Mouse (Mus musculus): ENCODE data around the gene Cox4i2. TPM values are rescaled to one million over a fixed set of nuclear protein-coding genes. Genes with fewer than 3 reads are reported as not detected.
A peak's percentile ranks its signal among the peaks of the same experiment; 100 is the strongest.

Cox4i2 gene
- polyA plus RNA-seq, 1 experiment from 2014 or later = 51.4 TPM

DNA sequence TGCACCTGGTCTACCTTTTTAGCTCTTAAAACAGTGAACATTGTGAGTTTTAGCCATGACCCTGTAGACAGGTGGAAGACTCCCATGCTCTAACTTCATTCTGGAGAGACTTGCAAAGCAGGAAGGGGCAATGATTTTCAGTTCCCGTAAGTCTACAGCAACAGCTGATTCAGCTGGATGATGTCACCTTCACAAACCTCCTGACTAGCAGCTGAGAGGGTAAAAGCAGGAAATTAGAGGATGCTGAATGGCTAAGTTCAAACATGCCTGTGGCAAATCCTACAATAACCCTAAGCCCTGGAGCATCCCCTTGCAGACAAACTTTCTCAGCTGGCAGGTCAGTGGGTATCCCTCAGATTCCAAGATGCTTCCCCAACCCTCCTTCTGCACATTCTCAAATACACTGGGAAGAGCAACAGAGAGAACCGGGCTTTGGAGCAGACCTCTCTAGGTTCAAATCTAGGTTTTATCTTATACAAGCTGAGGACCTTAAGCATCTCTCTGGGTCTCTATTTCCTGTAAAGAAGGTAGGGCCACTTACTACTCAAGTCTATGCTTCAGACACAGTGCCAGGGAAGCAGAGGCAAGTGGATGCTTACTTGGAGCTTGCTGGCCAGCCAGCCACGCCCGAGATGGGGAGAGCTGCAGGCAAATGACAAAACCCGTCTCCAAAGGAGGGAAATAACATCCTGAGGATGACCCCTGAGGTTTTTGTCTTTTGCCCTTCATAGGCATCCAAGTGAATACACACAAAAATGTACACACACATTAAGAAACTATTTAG, 56.4 kb downstream of the Cox4i2 start:
- DNase-seq = no peak
- Histone ChIP-seq H3K9ac (no peak overlapping the region), H3K4me3 (ENCODE audit: low read depth, low read length) (no peak overlapping the region), H3K27ac (ENCODE audit: low read depth) (no peak overlapping the region), H3K9me3 (ENCODE audit: low read depth, low read length) (no peaks in the 10 kb centered on the region), H3K36me3 (ENCODE audit: insufficient read depth) (0 out of 2 replicates have a peak, but pooled peaks cover 4% of the 10 kb centered on the region), H3K4me2 (no peak overlapping the region), H3K27me3 (ENCODE audit: insufficient read depth, low read length) (no peaks in the 10 kb centered on the region), H3K4me1 (ENCODE audit: insufficient read depth) (0 out of 2 replicates have a peak, but pooled peaks cover 7% of the 10 kb centered on the region)
- no peak for ATAC-seq (ENCODE audit: insufficient read depth)
- no peak for TF ChIP-seq CTCF (IDR thresholded peaks at IDR 0.05; ENCODE audit: low read depth)
- WGBS = 82% methylated on average over 5 of the region's 5 CpGs

DNA sequence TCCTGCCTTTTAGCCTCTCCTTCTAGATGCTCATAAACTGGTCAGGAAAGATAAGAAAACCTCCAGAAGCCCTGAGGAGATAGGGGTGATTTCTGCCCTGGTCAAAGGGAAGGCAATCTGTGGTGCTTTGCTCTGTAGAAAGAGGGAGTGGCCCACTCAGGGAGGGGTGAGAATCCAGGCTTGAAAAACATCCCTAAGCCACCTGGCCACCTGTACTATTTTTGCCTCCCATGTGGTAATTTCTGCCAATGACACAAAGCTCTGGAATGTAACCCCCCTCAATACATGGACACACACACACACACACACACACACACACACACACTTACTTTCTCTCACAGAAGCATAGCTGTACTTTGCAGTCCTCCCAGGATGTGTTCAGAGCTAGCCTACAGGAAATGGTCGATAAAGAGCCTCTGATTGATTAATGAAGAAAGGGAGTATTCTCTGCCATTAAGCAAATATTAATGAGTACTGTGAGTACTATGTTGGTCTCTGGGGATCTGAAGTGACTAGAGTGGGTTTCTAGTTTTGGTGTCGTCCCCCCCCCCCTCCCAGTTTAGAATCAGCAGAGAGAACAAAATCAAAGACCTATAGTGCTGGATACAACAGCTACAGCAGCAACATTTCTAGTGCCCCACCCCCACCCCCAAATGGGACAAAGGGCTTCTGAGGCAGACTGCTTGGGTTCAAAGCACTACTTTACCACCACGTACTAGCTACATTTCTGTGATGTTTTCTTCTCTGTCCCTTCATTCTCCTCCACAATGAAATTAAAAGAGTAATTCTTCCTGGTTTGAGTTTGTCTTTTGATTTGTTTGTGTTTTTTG, 57.6 kb downstream of the Cox4i2 start:
- Histone ChIP-seq H3K36me3 (ENCODE audit: insufficient read depth) (0 out of 2 replicates have a peak, but pooled peaks cover 4% of the 10 kb centered on the region), H3K4me1 (ENCODE audit: insufficient read depth) (peaks cover 15% of the 10 kb centered on the region), H3K27ac (ENCODE audit: low read depth) (peak overlapping the region; percentile 52; the same call in 1 of the 2 replicates), H3K4me2 (no peak overlapping the region), H3K4me3 (ENCODE audit: low read depth, low read length) (no peak overlapping the region), H3K9ac (no peak overlapping the region), H3K27me3 (ENCODE audit: insufficient read depth, low read length) (no peaks in the 10 kb centered on the region), H3K9me3 (ENCODE audit: low read depth, low read length) (no peaks in the 10 kb centered on the region)
- no peak for TF ChIP-seq CTCF (IDR thresholded peaks at IDR 0.05; ENCODE audit: low read depth)
- WGBS = 30% methylated on average over 3 of the region's 3 CpGs
- ATAC-seq (ENCODE audit: insufficient read depth) (peak; percentile 35), DNase-seq (no peak)

DNA sequence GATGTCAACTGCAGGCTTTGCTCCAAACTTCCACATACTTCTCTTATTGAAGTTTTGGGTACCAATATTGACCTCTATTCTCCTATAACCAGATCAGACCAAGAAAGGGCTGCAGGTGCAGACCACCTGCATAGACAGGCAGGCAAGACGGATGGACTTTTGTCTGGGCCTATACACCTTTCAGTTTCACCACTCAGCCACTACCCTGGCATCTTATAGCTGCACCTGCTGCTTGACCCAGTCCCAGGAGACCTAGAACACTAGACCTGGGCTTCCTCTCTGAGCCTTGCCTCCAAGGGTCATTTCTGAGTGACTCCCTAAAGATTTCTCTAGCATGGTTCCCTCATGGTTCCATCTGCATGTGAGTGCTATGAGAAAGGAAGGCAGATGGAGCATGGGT, 59.3 kb downstream of the Cox4i2 start:
- H3K27me3 ChIP-seq (ENCODE audit: insufficient read depth, low read length) = no peaks in the 10 kb centered on the region
- peaks cover 29% of the 10 kb centered on the region for H3K4me1 ChIP-seq (ENCODE audit: insufficient read depth)
- no peak for TF ChIP-seq CTCF (IDR thresholded peaks at IDR 0.05; ENCODE audit: low read depth)
- H3K4me3 ChIP-seq (ENCODE audit: low read depth, low read length) = no peak overlapping the region
- peaks cover 7% of the 10 kb centered on the region; the same call in 1 of the 2 replicates for H3K36me3 ChIP-seq (ENCODE audit: insufficient read depth)
- no peaks in the 10 kb centered on the region for H3K9me3 ChIP-seq (ENCODE audit: low read depth, low read length)
- DNase-seq = no peak
- ATAC-seq (ENCODE audit: insufficient read depth) = no peak
- no peak overlapping the region for H3K27ac ChIP-seq (ENCODE audit: low read depth)
- WGBS = 92% methylated on average over 1 of the region's 1 CpGs
- H3K9ac ChIP-seq = no peak overlapping the region
- no peak overlapping the region for H3K4me2 ChIP-seq

DNA sequence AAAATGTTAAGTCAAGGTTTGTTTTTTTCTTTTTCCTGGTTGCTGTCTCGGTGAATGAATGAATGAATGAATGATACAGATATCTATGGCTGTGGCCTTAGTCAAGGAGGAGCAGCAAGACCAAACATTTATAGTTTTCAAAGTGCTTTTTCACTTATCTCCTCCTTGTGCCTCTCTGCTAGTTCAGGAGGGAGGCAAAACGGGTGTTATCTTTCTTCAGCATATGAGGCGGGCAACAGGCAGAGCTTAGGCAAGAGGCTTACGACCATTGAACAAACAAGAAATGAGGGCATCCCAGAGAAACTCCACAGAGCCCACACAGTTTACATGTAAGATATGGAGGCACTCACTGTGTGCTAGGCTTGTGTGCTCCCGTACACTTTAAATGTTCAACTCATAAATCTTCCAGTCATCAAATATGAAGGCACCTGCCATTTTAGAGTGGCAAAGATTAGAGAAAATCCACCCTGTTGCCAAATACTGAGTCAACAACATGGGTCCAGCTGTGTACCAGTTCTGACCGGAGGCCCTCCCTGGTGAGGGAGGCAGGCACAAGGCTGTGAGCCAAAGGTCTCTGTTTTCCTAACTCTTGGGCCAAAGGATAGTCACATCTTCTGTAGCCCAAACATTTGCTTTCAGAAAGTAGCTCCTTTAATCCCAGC, 60.4 kb downstream of the Cox4i2 start:
- H3K9ac ChIP-seq = no peak overlapping the region
- H3K4me1 ChIP-seq (ENCODE audit: insufficient read depth) = peaks cover 32% of the 10 kb centered on the region
- H3K4me2 ChIP-seq = no peak overlapping the region
- H3K36me3 ChIP-seq (ENCODE audit: insufficient read depth) = peaks cover 15% of the 10 kb centered on the region
- 60% methylated on average over 6 of the region's 6 CpGs for WGBS
- ATAC-seq (ENCODE audit: insufficient read depth) (0 out of 2 replicates have a peak, but pooled peaks have one; percentile 23), DNase-seq (no peak)
- peak overlapping the region; percentile 33; the same call in 1 of the 2 replicates for H3K27ac ChIP-seq (ENCODE audit: low read depth)
- TF ChIP-seq CTCF (IDR thresholded peaks at IDR 0.05; ENCODE audit: low read depth) = no peak
- H3K27me3 ChIP-seq (ENCODE audit: insufficient read depth, low read length) = no peaks in the 10 kb centered on the region
- H3K4me3 ChIP-seq (ENCODE audit: low read depth, low read length) = no peak overlapping the region
- H3K9me3 ChIP-seq (ENCODE audit: low read depth, low read length) = no peaks in the 10 kb centered on the region

Small RNAs within 50 kb of the gene (microRNA-seq; reads per million reads assigned to microRNA genes)
- not detected for gene Gm23802 (ENCODE audit: borderline number of aligned reads)

Other genes starting within 250 kb of the Cox4i2 start
- not detected in 2 replicates for gene Defb26, start 242.5 kb upstream of the Cox4i2 start, polyA plus RNA-seq (2014; fragmentation: Nextera tagmentation; extraction: Ambion mirVana)
- not detected in 2 replicates for gene Defb28, start 235.9 kb upstream of the Cox4i2 start, polyA plus RNA-seq (2014; fragmentation: Nextera tagmentation; extraction: Ambion mirVana)
- gene Defb29, start 214.1 kb upstream of the Cox4i2 start, polyA plus RNA-seq (2014; fragmentation: Nextera tagmentation; extraction: Ambion mirVana) = not detected in 2 replicates
- gene Gm17416, start 184.8 kb upstream of the Cox4i2 start, polyA plus RNA-seq (2014; fragmentation: Nextera tagmentation; extraction: Ambion mirVana) = not detected in 2 replicates
- gene Defb21, start 181.4 kb upstream of the Cox4i2 start, polyA plus RNA-seq (2014; fragmentation: Nextera tagmentation; extraction: Ambion mirVana) = not detected in 2 replicates
- not detected in 2 replicates for gene Defb19, start 173.9 kb upstream of the Cox4i2 start, polyA plus RNA-seq (2014; fragmentation: Nextera tagmentation; extraction: Ambion mirVana)
- gene Defb45, start 154.8 kb upstream of the Cox4i2 start, polyA plus RNA-seq (2014; fragmentation: Nextera tagmentation; extraction: Ambion mirVana) = not detected in 2 replicates
- not detected in 2 replicates for gene Defb36, start 149.8 kb upstream of the Cox4i2 start, polyA plus RNA-seq (2014; fragmentation: Nextera tagmentation; extraction: Ambion mirVana)
- 0.86 and 1.5 TPM in 2 replicates for gene Defb25, start 131.1 kb upstream of the Cox4i2 start, polyA plus RNA-seq (2014; fragmentation: Nextera tagmentation; extraction: Ambion mirVana)
- 6.2 TPM in 2 replicates for gene Rem1, start 127.2 kb upstream of the Cox4i2 start, polyA plus RNA-seq (2014; fragmentation: Nextera tagmentation; extraction: Ambion mirVana)
- 97.6 and 98.1 TPM in 2 replicates for gene H13, start 84.7 kb upstream of the Cox4i2 start, polyA plus RNA-seq (2014; fragmentation: Nextera tagmentation; extraction: Ambion mirVana)
- gene Mcts2, start 67.1 kb upstream of the Cox4i2 start, polyA plus RNA-seq (2014; fragmentation: Nextera tagmentation; extraction: Ambion mirVana) = 28.5 and 32.7 TPM in 2 replicates
- gene Id1, start 17.9 kb upstream of the Cox4i2 start, polyA plus RNA-seq (2014; fragmentation: Nextera tagmentation; extraction: Ambion mirVana) = 122 and 123 TPM in 2 replicates
- 102 and 103 TPM in 2 replicates for gene Bcl2l1, start 77.6 kb downstream of the Cox4i2 start, polyA plus RNA-seq (2014; fragmentation: Nextera tagmentation; extraction: Ambion mirVana)
- gene Tpx2, start 93.8 kb downstream of the Cox4i2 start, polyA plus RNA-seq (2014; fragmentation: Nextera tagmentation; extraction: Ambion mirVana) = 126 and 128 TPM in 2 replicates
- not detected in 2 replicates for gene Mylk2, start 157.2 kb downstream of the Cox4i2 start, polyA plus RNA-seq (2014; fragmentation: Nextera tagmentation; extraction: Ambion mirVana)
- gene Foxs1, start 179.0 kb downstream of the Cox4i2 start, polyA plus RNA-seq (2014; fragmentation: Nextera tagmentation; extraction: Ambion mirVana) = 3.9 and 4.8 TPM in 2 replicates
- gene Dusp15, start 197.5 kb downstream of the Cox4i2 start, polyA plus RNA-seq (2014; fragmentation: Nextera tagmentation; extraction: Ambion mirVana) = 0.14 TPM in 1 of 2 replicates, not detected in the other
- gene Ttll9, start 208.3 kb downstream of the Cox4i2 start, polyA plus RNA-seq (2014; fragmentation: Nextera tagmentation; extraction: Ambion mirVana) = 0.20 and 0.59 TPM in 2 replicates

Measured in lung, embryonic 14.5 days (tissue).